Mouse (Mus musculus): ENCODE data around the gene Tm7sf2. TPM values are rescaled to one million over a fixed set of nuclear protein-coding genes. Genes with fewer than 3 reads are reported as not detected.

The Tm7sf2 gene
- polyA plus RNA-seq, 1 experiment from 2014 or later, result 39.0 TPM

- peak; percentile 36; the same call in 1 of the 2 replicates for ATAC-seq
- Histone ChIP-seq H3K9me3 (ENCODE audit: control insufficient read depth, low read length) (no peaks in the 10 kb centered on the region), H3K27ac (ENCODE audit: low read length) (no peak overlapping the region), H3K4me1 (ENCODE audit: control insufficient read depth, insufficient read depth, low read length) (no peaks in the 10 kb centered on the region), H3K4me3 (ENCODE audit: low read length) (no peak overlapping the region), H3K27me3 (replicated peaks; ENCODE audit: control insufficient read depth, insufficient read depth, low read length) (no peaks in the 10 kb centered on the region), H3K9ac (ENCODE audit: low read depth, low read length) (no peak overlapping the region), H3K36me3 (ENCODE audit: control insufficient read depth, insufficient read depth, low read length) (no peaks in the 10 kb centered on the region), H3K4me2 (ENCODE audit: low read depth, low read length) (no peak overlapping the region)
- WGBS, result 65% methylated on average over 9 of the region's 9 CpGs
Measured at GRCm38 (mm10) chr19:6035966-6036585, 32.1 kb downstream of the Tm7sf2 start.

- ATAC-seq, result no peak
Measured at GRCm38 (mm10) chr19:6030520-6031280, 37.5 kb downstream of the Tm7sf2 start.

GRCm38 (mm10) chr19:6029426-6029825 lies 38.7 kb downstream of the Tm7sf2 start:
- Histone ChIP-seq H3K4me2 (ENCODE audit: low read depth, low read length) (no peak overlapping the region), H3K9ac (ENCODE audit: low read depth, low read length) (no peak overlapping the region), H3K27ac (ENCODE audit: low read length) (no peak overlapping the region), H3K4me1 (ENCODE audit: control insufficient read depth, insufficient read depth, low read length) (no peaks in the 10 kb centered on the region), H3K4me3 (ENCODE audit: low read length) (no peak overlapping the region), H3K36me3 (ENCODE audit: control insufficient read depth, insufficient read depth, low read length) (no peaks in the 10 kb centered on the region), H3K27me3 (replicated peaks; ENCODE audit: control insufficient read depth, insufficient read depth, low read length) (no peaks in the 10 kb centered on the region), H3K9me3 (ENCODE audit: control insufficient read depth, low read length) (no peaks in the 10 kb centered on the region)
- 80% methylated on average over 9 of the region's 9 CpGs for WGBS
- no peak for ATAC-seq

More at GRCm38 (mm10) chr19:6030520-6031280, 37.5 kb downstream of the Tm7sf2 start:
- H3K27me3 ChIP-seq (replicated peaks; ENCODE audit: control insufficient read depth, insufficient read depth, low read length), result no peaks in the 10 kb centered on the region
- H3K9me3 ChIP-seq (ENCODE audit: control insufficient read depth, low read length), result no peaks in the 10 kb centered on the region
- H3K4me1 ChIP-seq (ENCODE audit: control insufficient read depth, insufficient read depth, low read length), result no peaks in the 10 kb centered on the region
- no peak overlapping the region for H3K4me3 ChIP-seq (ENCODE audit: low read length)
- WGBS, result 71% methylated on average over 14 of the region's 14 CpGs
- no peaks in the 10 kb centered on the region for H3K36me3 ChIP-seq (ENCODE audit: control insufficient read depth, insufficient read depth, low read length)
- no peak overlapping the region for H3K4me2 ChIP-seq (ENCODE audit: low read depth, low read length)
- no peak overlapping the region for H3K27ac ChIP-seq (ENCODE audit: low read length)
- H3K9ac ChIP-seq (ENCODE audit: low read depth, low read length), result no peak overlapping the region

GRCm38 (mm10) chr19:6028991-6029390 lies 39.2 kb downstream of the Tm7sf2 start:
- no peak overlapping the region for H3K4me2 ChIP-seq (ENCODE audit: low read depth, low read length)

GRCm38 (mm10) chr19:6023930-6024329 lies 44.2 kb downstream of the Tm7sf2 start:
- ATAC-seq, result no peak
- H3K4me2 ChIP-seq (ENCODE audit: low read depth, low read length), result no peak overlapping the region
- H3K9me3 ChIP-seq (ENCODE audit: control insufficient read depth, low read length), result no peaks in the 10 kb centered on the region
- H3K9ac ChIP-seq (ENCODE audit: low read depth, low read length), result no peak overlapping the region
- H3K4me3 ChIP-seq (ENCODE audit: low read length), result no peak overlapping the region
- no peaks in the 10 kb centered on the region for H3K4me1 ChIP-seq (ENCODE audit: control insufficient read depth, insufficient read depth, low read length)
- WGBS, result 85% methylated on average over 7 of the region's 7 CpGs
- no peaks in the 10 kb centered on the region for H3K36me3 ChIP-seq (ENCODE audit: control insufficient read depth, insufficient read depth, low read length)
- H3K27ac ChIP-seq (ENCODE audit: low read length), result no peak overlapping the region
- H3K27me3 ChIP-seq (replicated peaks; ENCODE audit: control insufficient read depth, insufficient read depth, low read length), result no peaks in the 10 kb centered on the region

More at GRCm38 (mm10) chr19:6028991-6029390, 39.2 kb downstream of the Tm7sf2 start:
- H3K4me3 ChIP-seq (ENCODE audit: low read length), result no peak overlapping the region
- no peaks in the 10 kb centered on the region for H3K36me3 ChIP-seq (ENCODE audit: control insufficient read depth, insufficient read depth, low read length)
- WGBS, result 74% methylated on average over 6 of the region's 6 CpGs
- no peaks in the 10 kb centered on the region for H3K9me3 ChIP-seq (ENCODE audit: control insufficient read depth, low read length)
- ATAC-seq, result no peak
- no peak overlapping the region for H3K27ac ChIP-seq (ENCODE audit: low read length)
- H3K27me3 ChIP-seq (replicated peaks; ENCODE audit: control insufficient read depth, insufficient read depth, low read length), result no peaks in the 10 kb centered on the region
- no peak overlapping the region for H3K9ac ChIP-seq (ENCODE audit: low read depth, low read length)
- no peaks in the 10 kb centered on the region for H3K4me1 ChIP-seq (ENCODE audit: control insufficient read depth, insufficient read depth, low read length)

- no peaks in the 10 kb centered on the region for H3K9me3 ChIP-seq (ENCODE audit: control insufficient read depth, low read length)
- 63% methylated on average over 8 of the region's 8 CpGs for WGBS
- no peak overlapping the region for H3K4me2 ChIP-seq (ENCODE audit: low read depth, low read length)
- H3K36me3 ChIP-seq (ENCODE audit: control insufficient read depth, insufficient read depth, low read length), result no peaks in the 10 kb centered on the region
- no peak overlapping the region for H3K27ac ChIP-seq (ENCODE audit: low read length)
- H3K4me1 ChIP-seq (ENCODE audit: control insufficient read depth, insufficient read depth, low read length), result no peaks in the 10 kb centered on the region
- no peak overlapping the region for H3K4me3 ChIP-seq (ENCODE audit: low read length)
- H3K27me3 ChIP-seq (replicated peaks; ENCODE audit: control insufficient read depth, insufficient read depth, low read length), result no peaks in the 10 kb centered on the region
- H3K9ac ChIP-seq (ENCODE audit: low read depth, low read length), result no peak overlapping the region
- ATAC-seq, result no peak
Measured at GRCm38 (mm10) chr19:6023059-6023458, 45.1 kb downstream of the Tm7sf2 start.

GRCm38 (mm10) chr19:6020276-6020675 lies 47.9 kb downstream of the Tm7sf2 start:
- H3K36me3 ChIP-seq (ENCODE audit: control insufficient read depth, insufficient read depth, low read length), result no peaks in the 10 kb centered on the region
- no peak; the same call in 1 of the 2 replicates for ATAC-seq
- H3K27me3 ChIP-seq (replicated peaks; ENCODE audit: control insufficient read depth, insufficient read depth, low read length), result no peaks in the 10 kb centered on the region
- H3K9me3 ChIP-seq (ENCODE audit: control insufficient read depth, low read length), result no peaks in the 10 kb centered on the region
- H3K4me2 ChIP-seq (ENCODE audit: low read depth, low read length), result no peak overlapping the region
- peaks cover 11% of the 10 kb centered on the region for H3K4me1 ChIP-seq (ENCODE audit: control insufficient read depth, insufficient read depth, low read length)
- peak overlapping the region; percentile 25; the same call in 1 of the 2 replicates for H3K9ac ChIP-seq (ENCODE audit: low read depth, low read length)
- H3K27ac ChIP-seq (ENCODE audit: low read length), result no peak overlapping the region
- no peak overlapping the region for H3K4me3 ChIP-seq (ENCODE audit: low read length)
- WGBS, result 38% methylated on average over 3 of the region's 3 CpGs

- H3K9me3 ChIP-seq (ENCODE audit: control insufficient read depth, low read length), result no peaks in the 10 kb centered on the region
- H3K36me3 ChIP-seq (ENCODE audit: control insufficient read depth, insufficient read depth, low read length), result no peaks in the 10 kb centered on the region
- H3K27ac ChIP-seq (ENCODE audit: low read length), result no peak overlapping the region
- H3K4me1 ChIP-seq (ENCODE audit: control insufficient read depth, insufficient read depth, low read length), result peaks cover 13% of the 10 kb centered on the region
- no peaks in the 10 kb centered on the region for H3K27me3 ChIP-seq (replicated peaks; ENCODE audit: control insufficient read depth, insufficient read depth, low read length)
- H3K9ac ChIP-seq (ENCODE audit: low read depth, low read length), result no peak overlapping the region
- H3K4me2 ChIP-seq (ENCODE audit: low read depth, low read length), result no peak overlapping the region
- 30% methylated on average over 15 of the region's 15 CpGs for WGBS
- 0 out of 2 replicates have a peak, but pooled peaks have one; percentile 21 for ATAC-seq
- H3K4me3 ChIP-seq (ENCODE audit: low read length), result no peak overlapping the region
Measured at GRCm38 (mm10) chr19:6018142-6019089, 49.8 kb downstream of the Tm7sf2 start.

GRCm38 (mm10) chr19:6016532-6016931 lies 51.6 kb downstream of the Tm7sf2 start:
- Histone ChIP-seq H3K4me2 (ENCODE audit: low read depth, low read length) (peak overlapping the region; percentile 92; the same call in 1 of the 2 replicates), H3K4me3 (ENCODE audit: low read length) (no peak overlapping the region)

More at GRCm38 (mm10) chr19:6016532-6016931, 51.6 kb downstream of the Tm7sf2 start:
- Histone ChIP-seq H3K36me3 (ENCODE audit: control insufficient read depth, insufficient read depth, low read length) (no peaks in the 10 kb centered on the region), H3K9me3 (ENCODE audit: control insufficient read depth, low read length) (no peaks in the 10 kb centered on the region), H3K27me3 (replicated peaks; ENCODE audit: control insufficient read depth, insufficient read depth, low read length) (no peaks in the 10 kb centered on the region), H3K27ac (ENCODE audit: low read length) (no peak overlapping the region), H3K9ac (ENCODE audit: low read depth, low read length) (no peak overlapping the region; the same call in 1 of the 2 replicates), H3K4me1 (ENCODE audit: control insufficient read depth, insufficient read depth, low read length) (peaks cover 13% of the 10 kb centered on the region)
- WGBS, result 56% methylated on average over 7 of the region's 7 CpGs
- ATAC-seq, result no peak

Data from intestine, embryonic 16.5 days (tissue).